Mouse (Mus musculus): ENCODE measurements around the gene Nmd3.

Nmd3 gene

GRCm38 (mm10) chr3:69763630-69764565 is 42.1 kb downstream of the Nmd3 start:
- DNase-seq (ENCODE audit: low spot score in 2 of 2), result no peak

GRCm38 (mm10) chr3:69765206-69765605 is 43.4 kb downstream of the Nmd3 start:
- DNase-seq (ENCODE audit: low spot score in 2 of 2), result no peak

GRCm38 (mm10) chr3:69769150-69769549 is 47.4 kb downstream of the Nmd3 start:
- DNase-seq (ENCODE audit: low spot score in 2 of 2), result no peak

- no peak for DNase-seq (ENCODE audit: low spot score in 2 of 2)
These were observed 51.6 kb downstream of the Nmd3 start for GRCm38 (mm10) chr3:69773356-69773755.

- no peak for DNase-seq (ENCODE audit: low spot score in 2 of 2)
These were observed 57.5 kb downstream of the Nmd3 start for GRCm38 (mm10) chr3:69779246-69779796.

- no peak for DNase-seq (ENCODE audit: low spot score in 2 of 2)
These were observed 71.1 kb downstream of the Nmd3 start for GRCm38 (mm10) chr3:69792823-69793417.

- no peak for DNase-seq (ENCODE audit: low spot score in 2 of 2)
These were observed 75.7 kb downstream of the Nmd3 start for GRCm38 (mm10) chr3:69797533-69797932.

GRCm38 (mm10) chr3:69797969-69798368 is 76.2 kb downstream of the Nmd3 start:
- DNase-seq (ENCODE audit: low spot score in 2 of 2), result no peak

GRCm38 (mm10) chr3:69799096-69799495 is 77.3 kb downstream of the Nmd3 start:
- DNase-seq (ENCODE audit: low spot score in 2 of 2), result no peak

GRCm38 (mm10) chr3:69800829-69801384 is 79.1 kb downstream of the Nmd3 start:
- no peak for DNase-seq (ENCODE audit: low spot score in 2 of 2)

- no peak for DNase-seq (ENCODE audit: low spot score in 2 of 2)
These were observed 81.4 kb downstream of the Nmd3 start for GRCm38 (mm10) chr3:69803137-69803536.

All from frontal cortex, postnatal 14 days (tissue).